Comparison of ENCODE assay signal across 22 mouse cellular contexts in genomic region chr11:116397517-116398347, GRCm38 (mm10). TPM values are rescaled to one million over a fixed set of nuclear protein-coding genes. Genes with fewer than 3 reads are reported as not detected.
DNase-seq lines count a peak whose midpoint lies in the region; ATAC-seq and TF ChIP-seq lines count a peak whose summit lies in the region.
"Had no signal": no experiment of that assay in that cellular context is flagged by ENCODE, and none has a peak within 500 bp of the region (broad histone marks: within the 10 kb centered on the region; RNA-seq: fewer than 3 reads in every experiment).

No protein-coding gene starts in this region.

- peaks cover 15% of the 10 kb centered on the region for H3K36me3 ChIP-seq in embryonic facial prominence, embryonic 13.5 days
- peaks cover 15% of the 10 kb centered on the region for H3K36me3 ChIP-seq in embryonic facial prominence, embryonic 10.5 days (replicated peaks)
- H3K36me3 ChIP-seq in lung, embryonic 14.5 days (ENCODE audit: insufficient read depth) = no peaks in the 10 kb centered on the region; the same call in 1 of the 2 replicates
- H3K36me3 ChIP-seq in stomach, postnatal 0 days (ENCODE audit: control insufficient read depth, insufficient read depth, low read length) = no peaks in the 10 kb centered on the region; the same call in 1 of the 2 replicates
- peaks cover 15% of the 10 kb centered on the region; the same call in 1 of the 2 replicates for H3K36me3 ChIP-seq in hindbrain, embryonic 14.5 days (replicated peaks; ENCODE audit: control insufficient read depth, insufficient read depth)

- H3K4me1 ChIP-seq in embryonic facial prominence, embryonic 13.5 days = peaks cover 7% of the 10 kb centered on the region; the same call in 1 of the 2 replicates
- H3K4me1 ChIP-seq in embryonic facial prominence, embryonic 10.5 days = peaks cover 9% of the 10 kb centered on the region
- H3K4me1 ChIP-seq in lung, embryonic 14.5 days (ENCODE audit: insufficient read depth) = no peaks in the 10 kb centered on the region
- H3K4me1 ChIP-seq in stomach, postnatal 0 days (replicated peaks; ENCODE audit: control insufficient read depth, insufficient read depth) = no peaks in the 10 kb centered on the region
- no peaks in the 10 kb centered on the region; the same call in 1 of the 2 replicates for H3K4me1 ChIP-seq in hindbrain, embryonic 14.5 days (replicated peaks; ENCODE audit: control insufficient read depth, insufficient read depth, low read length)
- H3K4me1 ChIP-seq: midbrain, embryonic 12.5 days had no signal

- TF ChIP-seq CTCF in lung, embryonic 14.5 days (IDR thresholded peaks at IDR 0.05; ENCODE audit: low read depth) = no peak
- TF ChIP-seq CTCF in stomach, postnatal 0 days (IDR thresholded peaks at IDR 0.05; ENCODE audit: low read depth) = no peak

- no peak overlapping the region for H3K9ac ChIP-seq in embryonic facial prominence, embryonic 13.5 days
- no peak overlapping the region for H3K9ac ChIP-seq in lung, embryonic 14.5 days
- no peak overlapping the region for H3K9ac ChIP-seq in stomach, postnatal 0 days (ENCODE audit: low read length)
- H3K9ac ChIP-seq in hindbrain, embryonic 14.5 days = no peak overlapping the region
- H3K9ac ChIP-seq: limb, embryonic 13.5 days; liver, embryonic 12.5 days; midbrain, embryonic 12.5 days; neural tube, embryonic 15.5 days had no signal

- TF ChIP-seq EP300 in stomach, postnatal 0 days (optimal IDR thresholded peaks at IDR 0.05) = no peak

- no peaks in the 10 kb centered on the region for H3K9me3 ChIP-seq in embryonic facial prominence, embryonic 13.5 days
- H3K9me3 ChIP-seq in embryonic facial prominence, embryonic 10.5 days = no peaks in the 10 kb centered on the region
- no peaks in the 10 kb centered on the region for H3K9me3 ChIP-seq in lung, embryonic 14.5 days (ENCODE audit: low read depth, low read length)
- no peaks in the 10 kb centered on the region for H3K9me3 ChIP-seq in stomach, postnatal 0 days (ENCODE audit: control insufficient read depth, low read length)
- H3K9me3 ChIP-seq in hindbrain, embryonic 14.5 days (ENCODE audit: control insufficient read depth, low read length) = no peaks in the 10 kb centered on the region
- H3K9me3 ChIP-seq: hindbrain, embryonic 10.5 days; limb, embryonic 13.5 days; liver, embryonic 12.5 days; midbrain, embryonic 12.5 days; neural tube, embryonic 15.5 days had no signal

- 63% methylated on average over 8 of the region's 8 CpGs for WGBS in embryonic facial prominence, embryonic 13.5 days
- 80% methylated on average over 8 of the region's 8 CpGs for WGBS in embryonic facial prominence, embryonic 10.5 days
- 47% methylated on average over 8 of the region's 8 CpGs for WGBS in lung, embryonic 14.5 days
- WGBS in stomach, postnatal 0 days = 50% methylated on average over 8 of the region's 8 CpGs
- 80% methylated on average over 8 of the region's 8 CpGs for WGBS in hindbrain, embryonic 14.5 days

- H3K4me2 ChIP-seq in embryonic facial prominence, embryonic 13.5 days = no peak overlapping the region
- no peak overlapping the region for H3K4me2 ChIP-seq in lung, embryonic 14.5 days
- H3K4me2 ChIP-seq in stomach, postnatal 0 days (replicated peaks; ENCODE audit: low read depth) = no peak overlapping the region
- no peak overlapping the region for H3K4me2 ChIP-seq in hindbrain, embryonic 14.5 days (replicated peaks)
- H3K4me2 ChIP-seq: limb, embryonic 13.5 days; liver, embryonic 12.5 days; midbrain, embryonic 12.5 days; neural tube, embryonic 15.5 days had no signal

- ATAC-seq in embryonic facial prominence, embryonic 13.5 days (ENCODE audit: insufficient number of reproducible peaks, insufficient read depth, low FRiP score, low TSS enrichment, low read depth) = no peak
- ATAC-seq in lung, embryonic 14.5 days (ENCODE audit: insufficient read depth) = no peak
- no peak for ATAC-seq in stomach, postnatal 0 days (ENCODE audit: low FRiP score, low TSS enrichment)
- ATAC-seq in hindbrain, embryonic 14.5 days (ENCODE audit: low FRiP score) = no peak
- ATAC-seq: hindbrain, postnatal 0 days; liver, embryonic 12.5 days had no signal

- H3K4me3 ChIP-seq in embryonic facial prominence, embryonic 13.5 days = no peak overlapping the region
- H3K4me3 ChIP-seq in embryonic facial prominence, embryonic 10.5 days = no peak overlapping the region
- no peak overlapping the region for H3K4me3 ChIP-seq in lung, embryonic 14.5 days (ENCODE audit: low read depth, low read length)
- H3K4me3 ChIP-seq in stomach, postnatal 0 days (ENCODE audit: low read depth, low read length) = no peak overlapping the region
- no peak overlapping the region for H3K4me3 ChIP-seq in hindbrain, embryonic 14.5 days (replicated peaks; ENCODE audit: low read length)
- H3K4me3 ChIP-seq: hindbrain, embryonic 10.5 days; limb, embryonic 13.5 days; liver, embryonic 12.5 days; midbrain, embryonic 12.5 days; neural tube, embryonic 15.5 days had no signal

- H3K27me3 ChIP-seq in embryonic facial prominence, embryonic 13.5 days = no peaks in the 10 kb centered on the region
- no peaks in the 10 kb centered on the region for H3K27me3 ChIP-seq in embryonic facial prominence, embryonic 10.5 days (replicated peaks; ENCODE audit: low read depth, poor library complexity, severe bottlenecking)
- no peaks in the 10 kb centered on the region for H3K27me3 ChIP-seq in lung, embryonic 14.5 days (ENCODE audit: insufficient read depth, low read length)
- H3K27me3 ChIP-seq in stomach, postnatal 0 days (ENCODE audit: control insufficient read depth, insufficient read depth, low read length) = no peaks in the 10 kb centered on the region
- H3K27me3 ChIP-seq in hindbrain, embryonic 14.5 days (ENCODE audit: control insufficient read depth, insufficient read depth, low read length) = no peaks in the 10 kb centered on the region
- H3K27me3 ChIP-seq: limb, embryonic 13.5 days; liver, embryonic 12.5 days; midbrain, embryonic 12.5 days; neural tube, embryonic 15.5 days had no signal

- H3K27ac ChIP-seq in embryonic facial prominence, embryonic 13.5 days = 0 out of 2 replicates have a peak overlapping the region, but pooled peaks have one; percentile 14
- no peak overlapping the region for H3K27ac ChIP-seq in embryonic facial prominence, embryonic 10.5 days (replicated peaks)
- H3K27ac ChIP-seq in lung, embryonic 14.5 days (ENCODE audit: low read depth) = no peak overlapping the region
- 0 out of 2 replicates have a peak overlapping the region, but pooled peaks have one; percentile 1 for H3K27ac ChIP-seq in stomach, postnatal 0 days (replicated peaks)
- H3K27ac ChIP-seq in hindbrain, embryonic 14.5 days = no peak overlapping the region
- H3K27ac ChIP-seq: hindbrain, embryonic 10.5 days; hindbrain, postnatal 0 days; limb, embryonic 13.5 days; liver, embryonic 12.5 days; midbrain, embryonic 12.5 days; neural tube, embryonic 15.5 days had no signal

- DNase-seq in embryonic facial prominence, embryonic 10.5 days (ENCODE audit: low spot score) = no peak
- peak; percentile 23 for DNase-seq in lung, embryonic 14.5 days
- DNase-seq in lung, postnatal 36 days = no peak
- DNase-seq in brain, adult 2 months (ENCODE audit: low read depth, low spot score) = peak; percentile 30
- no peak for DNase-seq in stomach, postnatal 0 days (ENCODE audit: low spot score)
- no peak for DNase-seq in hindbrain, embryonic 14.5 days (ENCODE audit: low spot score)
- DNase-seq: adrenal gland, postnatal 36 days; cerebellum, adult 11-12 months; cerebellum, postnatal 10 days; gastrocnemius, postnatal 36 days; kidney, adult 8-10 months; kidney, postnatal 36 days; layer of hippocampus, postnatal 36 days; lung, adult 2 months; thymus, postnatal 14 days had no signal

RNA-seq across cellular contexts. Expression of gene Rnf157, which starts 15.1 kb away (rescaled TPM):
- 10.2 and 16.5 TPM in 2 replicates for polyA plus RNA-seq in embryonic facial prominence, embryonic 13.5 days (2015; fragmentation: Nextera tagmentation; extraction: Ambion mirVana)
- polyA plus RNA-seq in embryonic facial prominence, embryonic 10.5 days (2016; fragmentation: Nextera tagmentation; extraction: Ambion mirVana) = 12.7 and 15.7 TPM in 2 replicates
- polyA plus RNA-seq in lung, embryonic 14.5 days (2014; fragmentation: Nextera tagmentation; extraction: Ambion mirVana) = 13.9 and 16.8 TPM in 2 replicates
- polyA plus RNA-seq in stomach, postnatal 0 days (2015; fragmentation: Nextera tagmentation; extraction: Ambion mirVana) = 2.8 and 3.0 TPM in 2 replicates
- polyA plus RNA-seq in hindbrain, embryonic 14.5 days (2014; fragmentation: Nextera tagmentation; extraction: Ambion mirVana) = 68.5 and 75.5 TPM in 2 replicates

RNA-seq across cellular contexts. Expression of gene Ubald2, which starts 36.2 kb away (rescaled TPM):
- 26.4 and 35.2 TPM in 2 replicates for polyA plus RNA-seq in embryonic facial prominence, embryonic 13.5 days (2015; fragmentation: Nextera tagmentation; extraction: Ambion mirVana)
- polyA plus RNA-seq in embryonic facial prominence, embryonic 10.5 days (2016; fragmentation: Nextera tagmentation; extraction: Ambion mirVana) = 43.7 and 46.4 TPM in 2 replicates
- polyA plus RNA-seq in lung, embryonic 14.5 days (2014; fragmentation: Nextera tagmentation; extraction: Ambion mirVana) = 64.9 and 66.7 TPM in 2 replicates
- 35.4 and 35.7 TPM in 2 replicates for polyA plus RNA-seq in stomach, postnatal 0 days (2015; fragmentation: Nextera tagmentation; extraction: Ambion mirVana)
- 61.4 and 67.6 TPM in 2 replicates for polyA plus RNA-seq in hindbrain, embryonic 14.5 days (2014; fragmentation: Nextera tagmentation; extraction: Ambion mirVana)

Comparison
In these comparisons a context has a peak if more than half of its experiments do, and no peak if none do; other contexts are left out.
1. H3K27ac ChIP-seq: peak in embryonic facial prominence, embryonic 13.5 days (single experiment) and stomach, postnatal 0 days (single experiment); none in embryonic facial prominence, embryonic 10.5 days (single experiment), lung, embryonic 14.5 days (single experiment) and hindbrain, embryonic 14.5 days (single experiment).
2. DNase-seq: peak in lung, embryonic 14.5 days (single experiment) and brain, adult 2 months (single experiment); none in embryonic facial prominence, embryonic 10.5 days (single experiment), lung, postnatal 36 days (single experiment), stomach, postnatal 0 days (single experiment) and hindbrain, embryonic 14.5 days (single experiment).